Mouse (Mus musculus) heart, embryonic 13.5 days (tissue): ENCODE measurements around the gene Sema3a. TPM values are rescaled to one million over a fixed set of nuclear protein-coding genes. Genes with fewer than 3 reads are reported as not detected.

Source experiments
- ATAC-seq: fragments of 200-750 bp; cut with Nextera tagmentation; 2 replicates; pipeline ENCODE4 v1.8.0; 2017; ENCODE audit warnings: moderate TSS enrichment; ENCODE audit not compliant: insufficient number of reproducible peaks, low FRiP score, low TSS enrichment; ENCODE audit errors: extremely low read depth
- H3K27ac ChIP-seq: fragments of 300-500 bp; sonication (generic); replicated peaks from 2 replicates; pipeline ENCODE4 v1.5.1; 2015; ENCODE audit warnings: moderate library complexity, mild to moderate bottlenecking, inconsistent platforms
- H3K27me3 ChIP-seq: fragments of 300-500 bp; sonication (generic); replicated peaks from 2 replicates; pipeline ENCODE4 v1.6.1; 2015; ENCODE audit warnings: mild to moderate bottlenecking, inconsistent platforms
- H3K36me3 ChIP-seq: fragments of 300-500 bp; sonication (generic); 2 replicates; pipeline ENCODE4 v1.6.1; 2015; ENCODE audit warnings: mild to moderate bottlenecking, inconsistent platforms
- H3K4me1 ChIP-seq: fragments of 300-500 bp; sonication (generic); 2 replicates; pipeline ENCODE4 v1.6.1; 2015; ENCODE audit warnings: inconsistent platforms
- H3K4me2 ChIP-seq: fragments of 300-500 bp; sonication (generic); 2 replicates; pipeline ENCODE4 v1.6.1; 2015; ENCODE audit warnings: inconsistent platforms, mild to moderate bottlenecking, moderate library complexity
- H3K4me3 ChIP-seq: fragments of 300-500 bp; sonication (generic); 2 replicates; pipeline ENCODE4 v1.5.1; 2015; ENCODE audit warnings: moderate library complexity, mild to moderate bottlenecking, inconsistent platforms
- H3K9ac ChIP-seq: fragments of 300-500 bp; sonication (generic); 2 replicates; pipeline ENCODE4 v1.6.1; 2015; ENCODE audit warnings: inconsistent platforms, mild to moderate bottlenecking, moderate library complexity
- H3K9me3 ChIP-seq: fragments of 300-500 bp; sonication (generic); 2 replicates; pipeline ENCODE4 v1.6.1; 2016; ENCODE audit warnings: inconsistent platforms
- WGBS: fragments of 180-500 bp; shearing (Covaris S2); methylation state at CpG from one replicate; pipeline ENCODE4 v1.1.7; 2015; ENCODE audit warnings: mixed read lengths; 5-methylcytosine and 5-hydroxymethylcytosine counted together
- polyA plus RNA-seq: library from polyadenylated mRNA; unstranded; fragments of >200 nt; fragmentation: Nextera tagmentation; extraction: Ambion mirVana; gene quantifications from 2 replicates; pipeline ENCODE4 v1.2.1, GENCODE M21; 2015

The Sema3a gene
- polyA plus RNA-seq, 1 experiment from 2014 or later = 14.5 TPM

DNA sequence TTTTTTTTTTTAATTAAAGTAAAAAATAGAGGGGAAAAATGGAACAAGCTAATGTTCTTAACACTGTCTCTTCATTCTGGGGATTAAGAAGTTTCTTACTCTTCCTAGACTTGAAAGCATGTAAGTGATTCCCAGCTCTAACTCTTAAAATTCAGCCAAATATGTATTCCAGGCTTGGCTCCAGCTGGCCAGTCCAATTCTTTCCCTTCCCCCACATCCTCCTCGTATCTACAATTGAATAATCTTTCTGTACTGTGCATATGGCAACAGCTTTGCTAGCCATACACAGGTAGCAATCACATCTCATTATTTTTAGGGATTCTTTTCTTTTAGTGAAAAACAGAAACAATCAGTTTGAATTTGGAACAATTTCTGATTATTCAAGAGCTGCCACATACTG is 303.5 kb downstream of the Sema3a start:
- Histone ChIP-seq H3K4me3 (no peak overlapping the region), H3K27ac (no peak overlapping the region), H3K9ac (no peak overlapping the region), H3K4me1 (peaks cover 10% of the 10 kb centered on the region), H3K36me3 (peaks cover 6% of the 10 kb centered on the region; the same call in 1 of the 2 replicates), H3K9me3 (no peaks in the 10 kb centered on the region), H3K4me2 (no peak overlapping the region), H3K27me3 (no peaks in the 10 kb centered on the region)
- no peak for ATAC-seq
- 49% methylated on average over 1 of the region's 1 CpGs for WGBS

DNA sequence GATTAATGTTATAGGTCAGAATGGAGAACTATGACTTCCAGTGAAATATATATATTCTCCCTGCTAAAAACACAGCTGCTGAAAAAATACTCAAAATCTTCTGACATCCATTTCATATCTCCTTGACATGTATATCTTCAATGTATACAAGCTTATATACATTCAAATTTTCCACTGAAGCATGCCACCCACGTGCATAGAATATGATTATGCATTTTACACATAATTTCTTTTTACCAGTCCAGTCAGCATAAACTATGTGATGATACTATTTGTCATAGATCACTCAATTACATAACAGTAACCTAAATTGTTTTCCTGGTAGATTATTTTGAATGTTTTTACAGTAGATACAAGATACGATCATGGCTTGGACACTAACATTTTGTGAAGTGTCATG is 306.6 kb downstream of the Sema3a start:
- Histone ChIP-seq H3K4me1 (peaks cover 10% of the 10 kb centered on the region), H3K27ac (no peak overlapping the region), H3K9ac (no peak overlapping the region), H3K36me3 (no peaks in the 10 kb centered on the region; the same call in 1 of the 2 replicates), H3K4me3 (no peak overlapping the region), H3K9me3 (no peaks in the 10 kb centered on the region), H3K27me3 (no peaks in the 10 kb centered on the region), H3K4me2 (no peak overlapping the region)
- ATAC-seq = no peak
- WGBS = 73% methylated on average over 2 of the region's 2 CpGs

DNA sequence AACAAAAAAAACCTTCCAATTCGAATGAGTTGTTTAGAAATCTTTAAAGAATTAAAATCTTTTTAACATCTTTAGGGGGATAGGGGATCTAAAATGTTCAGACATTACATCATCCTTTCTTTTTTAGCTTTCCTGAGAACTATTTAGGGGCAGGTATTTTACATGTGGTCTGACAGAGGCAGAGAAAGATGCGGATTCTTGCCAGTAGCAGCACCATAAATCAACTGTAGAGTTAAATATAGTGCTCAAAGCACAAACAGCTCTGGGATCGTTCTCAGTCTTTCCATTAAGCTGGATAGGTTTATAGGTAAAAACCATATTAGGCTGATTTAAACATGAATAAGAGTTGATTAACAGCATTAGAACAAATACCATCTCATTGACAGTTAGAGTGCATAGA is 307.4 kb downstream of the Sema3a start:
- no peak overlapping the region for H3K4me3 ChIP-seq
- H3K4me2 ChIP-seq = no peak overlapping the region
- H3K27ac ChIP-seq = no peak overlapping the region
- ATAC-seq = no peak
- WGBS = 51% methylated on average over 3 of the region's 3 CpGs
- no peaks in the 10 kb centered on the region for H3K9me3 ChIP-seq
- no peaks in the 10 kb centered on the region for H3K27me3 ChIP-seq
- no peak overlapping the region for H3K9ac ChIP-seq
- peaks cover 10% of the 10 kb centered on the region for H3K4me1 ChIP-seq
- H3K36me3 ChIP-seq = no peaks in the 10 kb centered on the region; the same call in 1 of the 2 replicates

DNA sequence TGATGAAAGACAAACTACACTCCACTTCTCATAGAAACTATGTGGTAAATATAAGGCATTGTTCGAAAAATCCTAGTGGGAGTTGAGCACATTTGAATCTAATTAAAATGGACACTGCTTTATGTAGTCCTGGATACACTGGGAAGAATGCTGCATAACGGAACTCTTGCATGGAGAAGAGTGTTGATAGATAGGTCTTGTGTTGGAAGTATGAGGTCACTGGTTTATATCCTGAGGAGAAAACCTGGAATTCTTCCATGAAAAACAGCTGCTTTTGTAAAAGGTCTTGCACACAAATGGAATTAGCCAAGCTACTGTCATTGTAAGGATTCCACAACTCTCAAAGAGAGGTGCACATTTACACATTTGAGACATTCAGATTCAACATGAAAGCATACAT is 308.1 kb downstream of the Sema3a start:
- no peak for ATAC-seq
- H3K27ac ChIP-seq = peak overlapping the region; percentile 48
- no peak overlapping the region for H3K9ac ChIP-seq
- no peaks in the 10 kb centered on the region for H3K27me3 ChIP-seq
- H3K9me3 ChIP-seq = no peaks in the 10 kb centered on the region
- 47% methylated on average over 2 of the region's 2 CpGs for WGBS
- peaks cover 10% of the 10 kb centered on the region for H3K4me1 ChIP-seq
- no peaks in the 10 kb centered on the region for H3K36me3 ChIP-seq
- no peak overlapping the region for H3K4me2 ChIP-seq
- H3K4me3 ChIP-seq = no peak overlapping the region

DNA sequence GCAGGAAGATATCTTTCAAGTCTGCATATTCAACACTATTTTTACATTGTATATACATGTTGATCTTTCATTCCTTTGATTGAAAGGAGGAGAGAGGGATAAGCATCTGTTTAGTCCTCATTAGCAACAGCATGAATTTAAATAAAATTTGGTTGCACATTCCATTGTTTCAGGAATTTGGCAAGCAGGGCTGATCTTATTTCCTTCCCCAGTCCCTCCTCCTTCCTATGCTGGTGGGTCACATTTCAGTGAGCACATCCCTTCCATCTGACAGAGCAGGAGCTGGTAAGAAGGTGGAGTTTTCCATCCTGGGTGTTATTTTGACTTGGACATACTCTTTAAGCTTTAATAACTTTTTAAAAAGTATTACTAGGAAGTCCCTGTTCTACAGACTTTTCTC is 315.9 kb downstream of the Sema3a start:
- Histone ChIP-seq H3K27ac (no peak overlapping the region), H3K27me3 (no peaks in the 10 kb centered on the region), H3K9me3 (no peaks in the 10 kb centered on the region), H3K4me3 (no peak overlapping the region), H3K4me1 (no peaks in the 10 kb centered on the region), H3K9ac (no peak overlapping the region), H3K36me3 (no peaks in the 10 kb centered on the region), H3K4me2 (no peak overlapping the region)
- ATAC-seq = no peak

DNA sequence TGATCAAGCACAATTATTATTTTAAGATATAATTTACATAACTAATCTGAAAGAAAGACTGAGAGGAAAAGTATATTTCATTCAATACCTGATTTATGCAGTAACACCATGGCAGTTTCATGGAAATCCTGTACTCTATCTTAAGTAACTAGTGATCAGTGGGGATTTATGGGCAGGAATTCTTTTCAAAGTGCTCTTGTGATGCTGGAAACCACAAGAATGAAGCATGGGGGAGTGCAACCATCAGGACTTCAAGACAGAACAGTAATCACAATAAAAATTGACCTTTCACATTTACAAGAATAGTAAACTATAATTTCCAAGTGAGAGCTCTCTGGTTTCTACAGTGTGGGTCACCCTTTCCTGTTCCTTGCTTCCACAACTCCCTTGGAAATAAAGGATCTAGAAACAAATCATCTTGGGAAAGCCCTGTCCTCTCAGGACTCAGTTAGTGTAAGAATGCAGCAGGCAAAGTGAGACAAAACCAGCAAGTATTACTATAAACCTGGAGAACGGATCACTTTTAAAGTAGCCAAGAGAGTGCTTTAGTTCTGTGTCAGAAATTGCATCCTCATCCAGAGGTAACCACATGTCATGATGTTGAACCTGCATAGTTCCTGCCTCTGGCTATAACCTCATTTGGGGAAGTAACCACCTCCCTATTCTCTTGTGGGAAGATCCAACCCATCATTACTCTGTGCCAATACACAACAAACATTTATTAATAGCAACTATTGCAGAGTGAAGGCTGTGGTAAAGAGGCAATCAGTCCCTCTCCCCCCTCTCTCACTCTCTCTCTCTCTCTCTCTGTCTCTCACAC is 335.2 kb downstream of the Sema3a start:
- WGBS = 76% methylated on average over 1 of the region's 1 CpGs
- peaks cover 9% of the 10 kb centered on the region; the same call in 1 of the 2 replicates for H3K36me3 ChIP-seq
- ATAC-seq = no peak
- no peak overlapping the region for H3K9ac ChIP-seq
- no peaks in the 10 kb centered on the region for H3K4me1 ChIP-seq
- no peak overlapping the region for H3K27ac ChIP-seq
- no peak overlapping the region for H3K4me3 ChIP-seq
- no peaks in the 10 kb centered on the region for H3K9me3 ChIP-seq
- no peaks in the 10 kb centered on the region for H3K27me3 ChIP-seq
- no peak overlapping the region for H3K4me2 ChIP-seq

DNA sequence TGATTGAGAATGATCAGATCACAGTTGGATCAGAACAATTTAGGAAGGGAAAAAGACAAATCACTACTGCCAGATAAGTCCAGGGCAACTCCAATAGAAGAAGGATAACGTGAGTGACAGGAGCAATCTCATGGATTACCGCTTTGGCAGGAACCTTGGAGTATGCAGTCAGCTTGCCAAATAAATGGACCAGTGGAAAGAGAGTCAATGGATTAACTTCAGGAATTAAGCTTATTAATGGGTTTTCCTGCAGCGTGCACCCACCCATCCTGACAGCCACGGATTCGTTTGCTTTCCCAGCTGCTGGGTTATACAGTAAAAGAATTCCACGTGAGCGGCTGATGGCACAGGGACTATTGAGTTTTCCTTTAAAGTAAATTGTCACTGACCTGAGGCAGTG is 343.6 kb downstream of the Sema3a start:
- 62% methylated on average over 7 of the region's 7 CpGs for WGBS
- Histone ChIP-seq H3K4me3 (no peak overlapping the region), H3K27ac (no peak overlapping the region), H3K27me3 (no peaks in the 10 kb centered on the region), H3K36me3 (no peaks in the 10 kb centered on the region), H3K9me3 (no peaks in the 10 kb centered on the region), H3K9ac (no peak overlapping the region), H3K4me2 (no peak overlapping the region), H3K4me1 (peaks cover 22% of the 10 kb centered on the region)
- no peak for ATAC-seq

DNA sequence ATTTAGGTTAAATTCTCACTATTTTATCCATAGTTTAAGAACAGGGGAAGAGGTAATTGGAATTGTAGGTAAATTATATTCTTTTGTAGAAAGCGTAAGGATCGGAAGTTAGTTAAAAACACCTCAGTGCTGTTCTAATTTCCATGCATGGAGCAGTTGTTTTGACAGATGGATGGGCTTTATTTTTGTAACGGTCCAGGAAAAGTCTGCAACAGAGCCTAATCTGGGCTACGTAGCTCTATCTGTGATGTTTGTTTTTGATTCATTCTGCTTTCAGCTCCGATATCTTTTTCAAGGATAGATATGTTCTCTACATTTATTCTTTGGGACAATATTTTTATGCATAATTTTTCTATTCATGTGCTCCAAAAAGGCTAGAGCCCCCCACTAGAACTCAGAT is 344.2 kb downstream of the Sema3a start:
- Histone ChIP-seq H3K4me3 (no peak overlapping the region), H3K27me3 (no peaks in the 10 kb centered on the region), H3K27ac (peak overlapping the region; percentile 78; the same call in 1 of the 2 replicates), H3K9me3 (no peaks in the 10 kb centered on the region), H3K36me3 (no peaks in the 10 kb centered on the region), H3K4me1 (peaks cover 24% of the 10 kb centered on the region), H3K4me2 (no peak overlapping the region), H3K9ac (no peak overlapping the region)
- ATAC-seq = no peak
- 57% methylated on average over 5 of the region's 5 CpGs for WGBS

DNA sequence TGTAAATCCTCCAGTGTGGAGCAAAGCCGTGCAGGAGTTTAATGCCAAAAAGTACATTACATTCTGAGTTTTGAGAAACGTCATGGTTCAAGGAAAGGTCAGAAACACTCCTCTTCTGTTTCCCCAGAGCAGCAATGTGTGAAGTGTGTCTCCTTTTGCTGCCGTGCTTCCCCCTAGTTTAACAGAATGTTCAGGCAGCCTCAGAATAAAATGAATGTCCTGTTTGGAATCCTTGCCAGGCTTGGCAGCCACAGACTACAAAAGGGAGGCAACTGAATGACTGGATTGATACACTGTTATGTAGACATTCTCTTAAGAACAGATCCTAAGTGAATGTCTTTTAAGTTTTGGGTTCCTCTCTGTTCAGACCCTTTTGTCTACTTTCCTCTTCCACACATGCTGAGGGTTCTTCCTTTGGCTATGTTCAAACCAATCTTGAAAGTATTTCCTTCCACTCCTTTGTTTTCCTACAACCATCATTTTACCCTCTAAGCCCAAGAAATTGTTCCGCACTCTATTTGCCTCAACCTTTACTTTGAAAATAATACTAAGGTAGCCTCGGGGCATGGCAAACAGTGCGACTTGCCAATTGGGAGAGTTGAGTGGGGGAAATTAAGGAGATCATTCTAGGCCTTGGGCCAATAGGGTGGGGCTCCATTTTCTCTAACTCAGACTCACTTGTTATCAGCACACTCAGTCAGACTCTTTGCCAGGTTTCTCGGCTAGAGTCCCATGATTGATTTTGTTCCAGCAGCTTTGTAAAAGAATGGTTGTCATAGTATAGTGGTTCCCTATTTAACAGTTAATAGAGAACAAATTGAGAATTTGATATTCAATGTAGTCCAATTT is 345.1 kb downstream of the Sema3a start:
- peak overlapping the region; percentile 78 for H3K27ac ChIP-seq
- H3K36me3 ChIP-seq = no peaks in the 10 kb centered on the region
- ATAC-seq = no peak
- no peak overlapping the region for H3K4me3 ChIP-seq
- H3K27me3 ChIP-seq = no peaks in the 10 kb centered on the region
- 46% methylated on average over 7 of the region's 7 CpGs for WGBS
- H3K9me3 ChIP-seq = no peaks in the 10 kb centered on the region
- H3K4me1 ChIP-seq = peaks cover 25% of the 10 kb centered on the region
- H3K9ac ChIP-seq = no peak overlapping the region
- H3K4me2 ChIP-seq = 0 out of 2 replicates have a peak overlapping the region, but pooled peaks have one; percentile 4

DNA sequence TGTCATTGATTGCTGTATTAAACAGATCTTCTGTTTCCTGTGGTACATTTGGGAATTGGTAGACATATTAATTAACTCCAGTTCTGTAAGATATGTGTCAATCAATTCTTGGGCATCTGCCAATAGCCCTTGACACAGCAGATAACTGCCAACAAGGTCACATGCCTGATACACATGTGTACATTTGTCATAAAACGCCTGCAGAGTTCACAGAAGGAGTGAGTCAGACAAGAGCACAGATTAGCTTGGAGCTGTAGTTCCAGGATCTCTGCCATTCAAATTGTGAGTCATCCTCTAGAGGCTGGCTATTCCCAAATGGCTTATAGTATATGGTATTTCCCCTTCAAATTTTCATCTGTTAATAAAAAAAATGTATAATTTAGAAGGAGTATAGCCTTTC is 352.4 kb downstream of the Sema3a start:
- Histone ChIP-seq H3K27me3 (no peaks in the 10 kb centered on the region), H3K27ac (no peak overlapping the region; the same call in 1 of the 2 replicates), H3K9me3 (no peaks in the 10 kb centered on the region), H3K36me3 (no peaks in the 10 kb centered on the region), H3K4me2 (no peak overlapping the region), H3K4me3 (no peak overlapping the region), H3K4me1 (peaks cover 9% of the 10 kb centered on the region), H3K9ac (no peak overlapping the region)
- WGBS = 20% methylated on average over 1 of the region's 1 CpGs
- ATAC-seq = no peak

DNA sequence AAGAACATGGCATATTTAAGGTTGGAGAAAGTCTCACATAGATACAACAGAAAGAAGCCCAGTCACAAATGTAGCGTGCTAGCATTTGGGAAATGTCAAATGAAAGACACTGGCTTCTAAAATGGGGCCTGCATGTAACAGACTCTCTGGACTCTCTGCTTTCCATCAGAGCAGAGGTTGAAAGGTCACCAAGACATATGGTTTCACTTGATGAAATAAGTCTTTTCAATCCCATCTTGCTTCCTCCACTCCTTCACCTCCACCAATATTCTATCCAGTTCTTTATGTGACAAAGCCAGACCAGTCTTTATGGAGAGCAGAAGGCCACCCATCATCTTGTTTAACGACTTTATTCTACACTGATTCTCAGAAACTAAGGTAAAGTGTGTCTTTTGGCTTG is 363.5 kb downstream of the Sema3a start:
- Histone ChIP-seq H3K9me3 (no peaks in the 10 kb centered on the region), H3K4me2 (no peak overlapping the region), H3K27ac (no peak overlapping the region), H3K36me3 (no peaks in the 10 kb centered on the region), H3K4me3 (no peak overlapping the region), H3K4me1 (peaks cover 9% of the 10 kb centered on the region), H3K9ac (no peak overlapping the region), H3K27me3 (no peaks in the 10 kb centered on the region)
- ATAC-seq = no peak
- WGBS = 73% methylated on average over 2 of the region's 2 CpGs
